ENCODE assay signal across 17 mouse cellular contexts in genomic region chr2:52530521-52530920, GRCm38 (mm10).
"Had no signal": no experiment of that assay in that cellular context is flagged by ENCODE, and none has a peak within 500 bp of the region (broad histone marks: within the 10 kb centered on the region; RNA-seq: fewer than 3 reads in every experiment).

No protein-coding gene starts in this region.

- H3K4me3 ChIP-seq: neural tube, embryonic 12.5 days; neural tube, embryonic 13.5 days; neural tube, embryonic 15.5 days; stomach, embryonic 15.5 days had no signal

- H3K4me1 ChIP-seq: neural tube, embryonic 12.5 days; neural tube, embryonic 13.5 days; stomach, embryonic 15.5 days had no signal

- H3K9ac ChIP-seq: neural tube, embryonic 12.5 days; neural tube, embryonic 13.5 days; neural tube, embryonic 15.5 days; stomach, embryonic 15.5 days had no signal

- H3K27me3 ChIP-seq: neural tube, embryonic 12.5 days; neural tube, embryonic 13.5 days; neural tube, embryonic 15.5 days; stomach, embryonic 15.5 days had no signal

- DNase-seq: retina, postnatal 1 day; right cerebral cortex, adult 18-20 months; right cerebral cortex, postnatal 14 days; right cerebral cortex, postnatal 25 days; right cerebral cortex, postnatal 4 days; spleen, adult 18-20 months; thymus, adult 18-20 months; thymus, adult 2 months; thymus, postnatal 14 days; thymus, postnatal 25 days; thymus, postnatal 36 days; thymus, postnatal 4 days had no signal

- H3K9me3 ChIP-seq: neural tube, embryonic 12.5 days; neural tube, embryonic 13.5 days; neural tube, embryonic 15.5 days; stomach, embryonic 15.5 days had no signal

- H3K36me3 ChIP-seq: neural tube, embryonic 12.5 days; neural tube, embryonic 13.5 days; neural tube, embryonic 15.5 days; stomach, embryonic 15.5 days had no signal

- H3K27ac ChIP-seq: neural tube, embryonic 12.5 days; neural tube, embryonic 13.5 days; neural tube, embryonic 15.5 days; stomach, embryonic 15.5 days; stomach, postnatal 0 days had no signal

- H3K4me2 ChIP-seq: neural tube, embryonic 12.5 days; neural tube, embryonic 13.5 days; neural tube, embryonic 15.5 days; stomach, embryonic 15.5 days had no signal
